Mouse (Mus musculus): ENCODE data around the gene Pex19. TPM values are rescaled to one million over a fixed set of nuclear protein-coding genes. Genes with fewer than 3 reads are reported as not detected.
A peak's percentile ranks its signal among the peaks of the same experiment; 100 is the strongest.

Pex19 gene
- total and polyA plus RNA-seq, 3 experiments, result 24.9 to 55.4 (median 51.8) TPM

- ATAC-seq (ENCODE audit: extremely low read depth, insufficient number of reproducible peaks, low FRiP score, poor library complexity, severe bottlenecking), result no peak
- TF ChIP-seq GATA2 (IDR thresholded peaks at IDR 0.05; ENCODE audit: borderline replicate concordance, low read depth, low read length) (no peak), POLR2AphosphoS5 (IDR thresholded peaks at IDR 0.05; ENCODE audit: insufficient replicate concordance, low read depth, low read length) (no peak)
- peaks cover 71% of the 10 kb centered on the region for H3K36me3 ChIP-seq (replicated peaks)
These were observed 28.0 kb downstream of the Pex19 start for GRCm38 (mm10) chr1:172154536-172154935.

GRCm38 (mm10) chr1:172155518-172155917 is 29.0 kb downstream of the Pex19 start:
- H3K36me3 ChIP-seq (replicated peaks), result peaks cover 66% of the 10 kb centered on the region
- ATAC-seq (ENCODE audit: extremely low read depth, insufficient number of reproducible peaks, low FRiP score, poor library complexity, severe bottlenecking), result no peak
- TF ChIP-seq GATA1 (IDR thresholded peaks at IDR 0.05; ENCODE audit: borderline replicate concordance, low read length), result no peak
- no peak for TF ChIP-seq POLR2AphosphoS5 (IDR thresholded peaks at IDR 0.05; ENCODE audit: insufficient replicate concordance, low read depth, low read length)
- TF ChIP-seq TAL1 (conservative IDR thresholded peaks at IDR 0.05; ENCODE audit: low read depth, low read length), result no peak
- no peak for TF ChIP-seq CTCF (IDR thresholded peaks at IDR 0.05; ENCODE audit: low read depth, low read length)
- TF ChIP-seq GATA2 (IDR thresholded peaks at IDR 0.05; ENCODE audit: borderline replicate concordance, low read depth, low read length), result no peak

More at GRCm38 (mm10) chr1:172154536-172154935, 28.0 kb downstream of the Pex19 start:
- H3K4me3 ChIP-seq (ENCODE audit: low read depth, low read length), result no peak overlapping the region
- no peak for DNase-seq (ENCODE audit: low spot score)
- H3K27me3 ChIP-seq (ENCODE audit: insufficient read depth, low read length), result no peaks in the 10 kb centered on the region
- peaks cover 36% of the 10 kb centered on the region for H3K4me1 ChIP-seq (ENCODE audit: insufficient read depth, low read depth, low read length)
- no peaks in the 10 kb centered on the region for H3K9me3 ChIP-seq (replicated peaks)

GRCm38 (mm10) chr1:172159970-172160369 is 33.4 kb downstream of the Pex19 start:
- Histone ChIP-seq H3K4me3 (ENCODE audit: low read depth, low read length) (no peak overlapping the region), H3K36me3 (replicated peaks) (peaks cover 60% of the 10 kb centered on the region), H3K9me3 (replicated peaks) (no peaks in the 10 kb centered on the region), H3K4me1 (ENCODE audit: insufficient read depth, low read depth, low read length) (peaks cover 12% of the 10 kb centered on the region; the same call in 1 of the 2 replicates), H3K27me3 (ENCODE audit: insufficient read depth, low read length) (no peaks in the 10 kb centered on the region)
- ATAC-seq (ENCODE audit: extremely low read depth, insufficient number of reproducible peaks, low FRiP score, poor library complexity, severe bottlenecking), result no peak
- no peak for TF ChIP-seq CTCF (IDR thresholded peaks at IDR 0.05; ENCODE audit: low read depth, low read length)
- no peak for TF ChIP-seq POLR2AphosphoS5 (IDR thresholded peaks at IDR 0.05; ENCODE audit: insufficient replicate concordance, low read depth, low read length)
- no peak for TF ChIP-seq GATA1 (IDR thresholded peaks at IDR 0.05; ENCODE audit: borderline replicate concordance, low read length)
- TF ChIP-seq GATA2 (IDR thresholded peaks at IDR 0.05; ENCODE audit: borderline replicate concordance, low read depth, low read length), result no peak
- TF ChIP-seq TAL1 (conservative IDR thresholded peaks at IDR 0.05; ENCODE audit: low read depth, low read length), result no peak
- no peak for DNase-seq (ENCODE audit: low spot score)

More at GRCm38 (mm10) chr1:172155518-172155917, 29.0 kb downstream of the Pex19 start:
- Histone ChIP-seq H3K4me1 (ENCODE audit: insufficient read depth, low read depth, low read length) (peaks cover 29% of the 10 kb centered on the region), H3K27me3 (ENCODE audit: insufficient read depth, low read length) (no peaks in the 10 kb centered on the region), H3K9me3 (replicated peaks) (no peaks in the 10 kb centered on the region), H3K4me3 (ENCODE audit: low read depth, low read length) (no peak overlapping the region)
- no peak for DNase-seq (ENCODE audit: low spot score)

- Histone ChIP-seq H3K27me3 (ENCODE audit: insufficient read depth, low read length) (no peaks in the 10 kb centered on the region), H3K4me3 (ENCODE audit: low read depth, low read length) (no peak overlapping the region), H3K36me3 (replicated peaks) (peaks cover 62% of the 10 kb centered on the region), H3K9me3 (replicated peaks) (no peaks in the 10 kb centered on the region), H3K4me1 (ENCODE audit: insufficient read depth, low read depth, low read length) (peaks cover 11% of the 10 kb centered on the region; the same call in 1 of the 2 replicates)
- ATAC-seq (ENCODE audit: extremely low read depth, insufficient number of reproducible peaks, low FRiP score, poor library complexity, severe bottlenecking) (no peak), DNase-seq (ENCODE audit: low spot score) (no peak)
- TF ChIP-seq GATA2 (IDR thresholded peaks at IDR 0.05; ENCODE audit: borderline replicate concordance, low read depth, low read length) (no peak), TAL1 (conservative IDR thresholded peaks at IDR 0.05; ENCODE audit: low read depth, low read length) (no peak), POLR2AphosphoS5 (IDR thresholded peaks at IDR 0.05; ENCODE audit: insufficient replicate concordance, low read depth, low read length) (no peak), GATA1 (IDR thresholded peaks at IDR 0.05; ENCODE audit: borderline replicate concordance, low read length) (no peak), CTCF (IDR thresholded peaks at IDR 0.05; ENCODE audit: low read depth, low read length) (no peak)
These were observed 34.0 kb downstream of the Pex19 start for GRCm38 (mm10) chr1:172160508-172160907.

GRCm38 (mm10) chr1:172162009-172162408 is 35.5 kb downstream of the Pex19 start:
- Histone ChIP-seq H3K4me3 (ENCODE audit: low read depth, low read length) (no peak overlapping the region), H3K4me1 (ENCODE audit: insufficient read depth, low read depth, low read length) (peaks cover 9% of the 10 kb centered on the region; the same call in 1 of the 2 replicates), H3K9me3 (replicated peaks) (no peaks in the 10 kb centered on the region), H3K36me3 (replicated peaks) (peaks cover 65% of the 10 kb centered on the region), H3K27me3 (ENCODE audit: insufficient read depth, low read length) (no peaks in the 10 kb centered on the region)
- DNase-seq (ENCODE audit: low spot score), result no peak
- TF ChIP-seq GATA1 (IDR thresholded peaks at IDR 0.05; ENCODE audit: borderline replicate concordance, low read length) (no peak), GATA2 (IDR thresholded peaks at IDR 0.05; ENCODE audit: borderline replicate concordance, low read depth, low read length) (no peak), POLR2AphosphoS5 (IDR thresholded peaks at IDR 0.05; ENCODE audit: insufficient replicate concordance, low read depth, low read length) (no peak), CTCF (IDR thresholded peaks at IDR 0.05; ENCODE audit: low read depth, low read length) (no peak), TAL1 (conservative IDR thresholded peaks at IDR 0.05; ENCODE audit: low read depth, low read length) (no peak)
- peak; percentile 22; the same call in 1 of the 2 replicates for ATAC-seq (ENCODE audit: extremely low read depth, insufficient number of reproducible peaks, low FRiP score, poor library complexity, severe bottlenecking)

DNA sequence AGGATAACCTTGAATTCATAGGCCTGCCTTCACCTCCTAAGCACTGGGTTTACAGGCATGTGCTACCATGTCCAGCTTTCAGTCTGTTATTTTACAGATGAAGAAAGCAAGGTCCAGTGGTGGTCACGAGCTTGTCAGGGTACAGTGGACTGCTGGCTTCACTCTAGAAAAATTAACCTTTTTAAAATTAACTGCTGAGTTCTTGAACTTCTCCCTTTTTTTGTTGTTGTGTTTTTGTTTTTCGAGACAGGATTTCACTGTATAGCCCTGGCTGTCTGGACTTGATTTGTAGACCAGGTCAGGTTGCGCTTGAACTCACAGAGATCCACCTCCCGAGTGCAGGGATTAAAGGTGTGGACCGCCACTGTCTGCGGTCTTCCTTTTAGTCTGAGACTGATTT is 36.4 kb downstream of the Pex19 start:
- Histone ChIP-seq H3K27me3 (ENCODE audit: insufficient read depth, low read length) (no peaks in the 10 kb centered on the region), H3K9me3 (replicated peaks) (no peaks in the 10 kb centered on the region), H3K4me3 (ENCODE audit: low read depth, low read length) (no peak overlapping the region), H3K36me3 (replicated peaks) (peaks cover 74% of the 10 kb centered on the region), H3K4me1 (ENCODE audit: insufficient read depth, low read depth, low read length) (peaks cover 9% of the 10 kb centered on the region; the same call in 1 of the 2 replicates)
- ATAC-seq (ENCODE audit: extremely low read depth, insufficient number of reproducible peaks, low FRiP score, poor library complexity, severe bottlenecking), result no peak
- no peak for DNase-seq (ENCODE audit: low spot score)
- TF ChIP-seq GATA1 (IDR thresholded peaks at IDR 0.05; ENCODE audit: borderline replicate concordance, low read length) (no peak), GATA2 (IDR thresholded peaks at IDR 0.05; ENCODE audit: borderline replicate concordance, low read depth, low read length) (no peak), CTCF (IDR thresholded peaks at IDR 0.05; ENCODE audit: low read depth, low read length) (no peak), TAL1 (conservative IDR thresholded peaks at IDR 0.05; ENCODE audit: low read depth, low read length) (no peak), POLR2AphosphoS5 (IDR thresholded peaks at IDR 0.05; ENCODE audit: insufficient replicate concordance, low read depth, low read length) (no peak)

Measured in G1E (cell line).